Mouse (Mus musculus): ENCODE results near the gene Prps1l1. TPM values are rescaled to one million over a fixed set of nuclear protein-coding genes. Genes with fewer than 3 reads are reported as not detected.

Prps1l1 gene
- polyA plus RNA-seq (2014; fragmentation: Illumina TruSeq; extraction: RNeasy Lipid Tissue Mini Kit (QIAGEN cat#74804); ENCODE audit: low read depth, low replicate concordance): 3.3 TPM

GRCm38 (mm10) chr12:34984461-34984860 is at the start of gene Prps1l1:
TSS of gene Prps1l1 (plus strand) at chr12:34984761.

Other genes with a start within 250 kb of the Prps1l1 start
- gene Hdac9, start 67.7 kb upstream of the Prps1l1 start, polyA plus RNA-seq (2014; fragmentation: Illumina TruSeq; extraction: RNeasy Lipid Tissue Mini Kit (QIAGEN cat#74804); ENCODE audit: low read depth, low replicate concordance): 2.6 TPM
- gene Snx13, start 62.4 kb downstream of the Prps1l1 start, polyA plus RNA-seq (2014; fragmentation: Illumina TruSeq; extraction: RNeasy Lipid Tissue Mini Kit (QIAGEN cat#74804); ENCODE audit: low read depth, low replicate concordance): 18.7 TPM